13 mouse cellular contexts compared by ENCODE assay signal in genomic region chr7:49047336-49047735, GRCm38 (mm10).
DNase-seq lines count a peak whose midpoint lies in the region; ATAC-seq and TF ChIP-seq lines count a peak whose summit lies in the region.
"Had no signal": no experiment of that assay in that cellular context is flagged by ENCODE, and none has a peak within 500 bp of the region (broad histone marks: within the 10 kb centered on the region; RNA-seq: fewer than 3 reads in every experiment).

No protein-coding gene starts in this region.

- H3K4me3 ChIP-seq in forebrain, embryonic 13.5 days: no peak overlapping the region
- no peak overlapping the region for H3K4me3 ChIP-seq in forebrain, embryonic 11.5 days (ENCODE audit: low read depth, low read length)
- 0 out of 2 replicates have a peak overlapping the region, but pooled peaks have one; percentile 1 for H3K4me3 ChIP-seq in bone marrow macrophage, adult 2 months (ENCODE audit: insufficient read depth, low read length)
- H3K4me3 ChIP-seq: heart, embryonic 12.5 days had no signal

- no peak for TF ChIP-seq POLR2A in bone marrow macrophage, adult 2 months (IDR thresholded peaks at IDR 0.05; ENCODE audit: borderline replicate concordance, low read depth, low read length)

- no peaks in the 10 kb centered on the region for H3K36me3 ChIP-seq in forebrain, embryonic 13.5 days (ENCODE audit: poor library complexity, severe bottlenecking)
- H3K36me3 ChIP-seq in forebrain, embryonic 11.5 days (ENCODE audit: control insufficient read depth, insufficient read depth, low read length): no peaks in the 10 kb centered on the region
- H3K36me3 ChIP-seq: heart, embryonic 12.5 days had no signal

- 0 out of 2 replicates have a peak, but pooled peaks cover 8% of the 10 kb centered on the region for H3K4me1 ChIP-seq in forebrain, embryonic 13.5 days
- H3K4me1 ChIP-seq in forebrain, embryonic 11.5 days (replicated peaks; ENCODE audit: control insufficient read depth, insufficient read depth, low read length): no peaks in the 10 kb centered on the region
- peaks cover 19% of the 10 kb centered on the region for H3K4me1 ChIP-seq in bone marrow macrophage, adult 2 months (ENCODE audit: control insufficient read depth, insufficient read depth, low read length)

- H3K27ac ChIP-seq in forebrain, embryonic 13.5 days: no peak overlapping the region
- H3K27ac ChIP-seq in forebrain, embryonic 11.5 days (ENCODE audit: low read depth, low read length): no peak overlapping the region
- peak overlapping the region; percentile 31 for H3K27ac ChIP-seq in bone marrow macrophage, adult 2 months (ENCODE audit: insufficient read depth, low read depth, low read length)

- no peak overlapping the region for H3K9ac ChIP-seq in forebrain, embryonic 13.5 days
- no peak overlapping the region for H3K9ac ChIP-seq in forebrain, embryonic 11.5 days (ENCODE audit: low read length)
- H3K9ac ChIP-seq: heart, embryonic 12.5 days had no signal

- no peak overlapping the region for H3K4me2 ChIP-seq in forebrain, embryonic 13.5 days
- no peak overlapping the region for H3K4me2 ChIP-seq in forebrain, embryonic 11.5 days (ENCODE audit: low read depth, low read length, severe bottlenecking)
- H3K4me2 ChIP-seq: heart, embryonic 12.5 days had no signal

- no peak for DNase-seq in forebrain, embryonic 11.5 days (ENCODE audit: low spot score)
- peak; percentile 71 for DNase-seq in layer of hippocampus, adult 9-11 months
- no peak for DNase-seq in layer of hippocampus, postnatal 10 days (ENCODE audit: low spot score in 2 of 2)
- peak; percentile 41 for DNase-seq in lung, postnatal 10 days
- no peak for DNase-seq in Muller cell, postnatal 12 days (ENCODE audit: inconsistent ontology term)
- DNase-seq: adrenal gland, postnatal 25 days; cerebellum, adult 9-10 months had no signal

- no peaks in the 10 kb centered on the region for H3K9me3 ChIP-seq in forebrain, embryonic 13.5 days (replicated peaks)
- H3K9me3 ChIP-seq in forebrain, embryonic 11.5 days (ENCODE audit: control insufficient read depth, low read length): no peaks in the 10 kb centered on the region
- H3K9me3 ChIP-seq: heart, embryonic 12.5 days had no signal

- TF ChIP-seq CTCF in bone marrow macrophage, adult 2 months (IDR thresholded peaks at IDR 0.05; ENCODE audit: low read depth, low read length): no peak

- 43% methylated on average over 8 of the region's 8 CpGs for WGBS in forebrain, embryonic 13.5 days
- WGBS in forebrain, embryonic 11.5 days: 49% methylated on average over 8 of the region's 8 CpGs

- ATAC-seq in forebrain, embryonic 13.5 days: 0 out of 2 replicates have a peak, but pooled peaks have one; percentile 44
- no peak for ATAC-seq in forebrain, embryonic 11.5 days (replicated peaks; ENCODE audit: low FRiP score)
- ATAC-seq in frontal cortex, adult (ENCODE audit: low TSS enrichment): no peak
- ATAC-seq: midbrain, embryonic 16.5 days; Patski had no signal

- peaks cover 12% of the 10 kb centered on the region; the same call in 1 of the 2 replicates for H3K27me3 ChIP-seq in forebrain, embryonic 13.5 days
- H3K27me3 ChIP-seq in forebrain, embryonic 11.5 days (ENCODE audit: control insufficient read depth, insufficient read depth, low read length): no peaks in the 10 kb centered on the region; the same call in 1 of the 2 replicates
- H3K27me3 ChIP-seq: heart, embryonic 12.5 days; Patski had no signal

Comparison
In these comparisons a context has a peak if more than half of its experiments do, and no peak if none do; other contexts are left out.
1. DNase-seq: peak in layer of hippocampus, adult 9-11 months (single experiment) and lung, postnatal 10 days (single experiment); none in forebrain, embryonic 11.5 days (single experiment), layer of hippocampus, postnatal 10 days (0 of 2) and Muller cell, postnatal 12 days (single experiment).